Mouse (Mus musculus): ENCODE data around the gene Duox1. TPM values are rescaled to one million over a fixed set of nuclear protein-coding genes. Genes with fewer than 3 reads are reported as not detected.

Gene Duox1
- polyA plus RNA-seq, 1 experiment from 2014 or later = not detected

DNA sequence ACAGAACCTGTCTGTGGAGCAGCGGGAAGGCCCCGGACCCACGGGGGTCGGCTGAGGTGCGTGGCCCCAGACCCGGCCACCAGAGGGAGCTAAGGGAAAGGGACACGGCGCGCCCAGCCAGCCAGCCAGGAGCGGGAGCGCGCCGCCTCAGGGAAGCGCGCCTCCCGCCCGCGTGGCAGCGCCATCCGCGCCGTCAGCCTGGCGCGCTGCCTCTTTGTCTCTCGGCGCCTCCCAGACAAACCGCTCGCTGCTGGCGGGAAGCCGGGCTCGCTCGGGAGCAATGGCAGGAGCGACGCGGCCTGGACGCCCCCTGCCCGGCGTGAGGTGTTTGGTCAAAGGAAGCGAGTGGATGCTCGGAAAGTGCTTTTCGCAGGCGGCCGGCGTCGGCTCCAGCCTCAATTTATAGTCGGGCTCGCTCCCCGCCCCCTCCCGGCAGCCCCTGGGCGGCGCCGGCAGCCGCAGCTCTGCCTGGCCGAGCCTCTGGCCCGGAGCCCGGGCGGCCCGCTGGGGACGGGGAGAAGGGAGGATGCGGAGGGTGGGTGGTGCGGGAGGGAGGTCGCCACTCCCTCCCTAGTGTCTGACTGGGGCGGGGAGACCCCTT, 33.2 kb downstream of the Duox1 start:
- under 1% methylated on average over 47 of the region's 63 CpGs for WGBS
- Histone ChIP-seq H3K27me3 (ENCODE audit: control insufficient read depth, insufficient read depth, low read length) (no peaks in the 10 kb centered on the region), H3K4me1 (ENCODE audit: control insufficient read depth, insufficient read depth, low read length) (peaks cover 22% of the 10 kb centered on the region)

DNA sequence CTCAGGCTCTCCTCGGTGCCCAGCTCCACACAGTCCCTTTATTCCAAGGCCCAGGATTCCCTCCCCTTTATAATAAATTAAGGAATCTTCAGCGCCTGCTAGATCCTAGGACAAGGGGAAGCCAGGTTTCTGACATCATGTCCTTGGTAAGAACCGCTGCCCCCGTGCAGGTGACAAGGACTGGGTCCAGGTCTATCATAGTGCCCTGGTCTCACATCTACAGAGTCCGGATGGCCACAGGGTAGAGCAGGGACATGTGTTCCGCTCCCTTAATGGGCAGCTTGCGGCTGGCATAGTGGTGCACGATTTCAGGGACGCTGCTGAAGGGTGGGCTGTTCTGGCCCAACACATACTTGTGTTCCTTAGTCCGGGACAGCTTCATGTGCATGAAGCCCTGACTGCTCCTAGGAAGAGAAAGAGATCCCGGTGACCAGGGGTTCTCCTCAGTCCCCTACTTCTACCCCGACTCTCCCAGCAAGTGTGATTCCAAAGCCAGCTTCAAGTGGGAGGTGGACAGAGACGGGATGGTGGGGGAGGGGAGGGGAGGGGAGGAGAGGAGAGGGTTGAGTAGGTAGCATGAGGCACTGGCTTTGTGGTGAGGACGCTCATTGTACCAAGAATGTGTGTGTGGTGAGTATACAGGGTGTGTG, 33.8 kb downstream of the Duox1 start:
- Histone ChIP-seq H3K27ac (ENCODE audit: low read depth, low read length) (peak overlapping the region; percentile 98), H3K9ac (ENCODE audit: low read length) (peak overlapping the region; percentile 96), H3K4me3 (ENCODE audit: low read depth, low read length) (peak overlapping the region; percentile 55), H3K27me3 (ENCODE audit: control insufficient read depth, insufficient read depth, low read length) (no peaks in the 10 kb centered on the region), H3K9me3 (ENCODE audit: control insufficient read depth, low read length) (no peaks in the 10 kb centered on the region), H3K36me3 (ENCODE audit: control insufficient read depth, insufficient read depth, low read length) (no peaks in the 10 kb centered on the region), H3K4me2 (peak overlapping the region; percentile 64), H3K4me1 (ENCODE audit: control insufficient read depth, insufficient read depth, low read length) (peaks cover 22% of the 10 kb centered on the region)
- 8% methylated on average over 14 of the region's 14 CpGs for WGBS
- DNase-seq (ENCODE audit: low spot score, missing footprints) = peak; percentile 95
- peak; percentile 55 for ATAC-seq (ENCODE audit: low FRiP score)

More for the DNA sequence above, 33.2 kb downstream of the Duox1 start:
- H3K4me3 ChIP-seq (ENCODE audit: low read depth, low read length) = peak overlapping the region; percentile 55
- H3K36me3 ChIP-seq (ENCODE audit: control insufficient read depth, insufficient read depth, low read length) = no peaks in the 10 kb centered on the region
- H3K9ac ChIP-seq (ENCODE audit: low read length) = peak overlapping the region; percentile 96
- DNase-seq (ENCODE audit: low spot score, missing footprints) (peak; percentile 99), ATAC-seq (ENCODE audit: low FRiP score) (peak; percentile 89)
- peak overlapping the region; percentile 98 for H3K27ac ChIP-seq (ENCODE audit: low read depth, low read length)
- H3K9me3 ChIP-seq (ENCODE audit: control insufficient read depth, low read length) = no peaks in the 10 kb centered on the region
- H3K4me2 ChIP-seq = peak overlapping the region; percentile 64

DNA sequence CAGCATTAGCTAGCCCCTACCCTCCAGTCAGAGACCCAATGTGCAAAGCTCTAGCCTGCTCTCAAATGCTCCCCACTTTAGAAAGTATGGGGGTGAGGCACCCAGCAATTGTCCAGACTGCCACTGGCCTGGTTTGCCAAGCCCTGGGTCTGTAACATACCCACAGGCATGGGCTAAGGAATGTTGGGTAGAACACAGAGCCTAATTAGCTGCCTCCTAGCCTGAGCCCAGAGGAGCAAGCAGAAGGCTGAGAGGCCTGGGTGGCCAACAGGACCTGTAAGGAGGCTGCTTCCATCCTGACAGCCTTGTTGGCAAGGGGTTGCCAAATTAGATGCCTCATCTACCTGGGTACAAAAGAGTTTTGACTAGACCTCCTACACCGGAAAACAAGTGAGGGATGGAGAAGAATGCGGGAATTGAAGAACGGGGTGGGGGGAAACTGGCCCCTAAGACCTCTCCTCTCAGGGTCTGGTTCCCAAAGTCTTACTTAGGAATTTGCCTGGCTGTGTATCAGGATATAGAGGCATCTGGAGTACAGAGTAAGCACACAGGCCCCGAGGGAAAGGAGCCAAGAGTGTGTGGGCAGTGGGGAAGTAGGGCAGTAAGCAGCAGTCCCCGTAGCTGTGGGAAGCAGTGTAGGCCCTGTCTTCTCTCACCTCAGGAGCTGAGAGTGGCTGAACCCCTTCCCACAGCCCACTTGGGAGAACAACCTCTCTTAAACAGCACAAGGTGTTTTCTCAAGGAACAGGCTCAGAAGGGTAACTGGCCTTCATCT, 35.9 kb downstream of the Duox1 start:
- H3K36me3 ChIP-seq (ENCODE audit: control insufficient read depth, insufficient read depth, low read length) = no peaks in the 10 kb centered on the region
- ATAC-seq (ENCODE audit: low FRiP score) = no peak
- whole genome bisulfite sequencing = 84% methylated on average over 5 of the region's 5 CpGs
- H3K27me3 ChIP-seq (ENCODE audit: control insufficient read depth, insufficient read depth, low read length) = no peaks in the 10 kb centered on the region
- H3K9me3 ChIP-seq (ENCODE audit: control insufficient read depth, low read length) = no peaks in the 10 kb centered on the region
- no peak overlapping the region for H3K4me2 ChIP-seq
- H3K27ac ChIP-seq (ENCODE audit: low read depth, low read length) = peak overlapping the region; percentile 25; the same call in 1 of the 2 replicates
- H3K4me1 ChIP-seq (ENCODE audit: control insufficient read depth, insufficient read depth, low read length) = peaks cover 22% of the 10 kb centered on the region
- no peak overlapping the region for H3K9ac ChIP-seq (ENCODE audit: low read length)
- H3K4me3 ChIP-seq (ENCODE audit: low read depth, low read length) = no peak overlapping the region
- DNase-seq (ENCODE audit: low spot score, missing footprints) = no peak

DNA sequence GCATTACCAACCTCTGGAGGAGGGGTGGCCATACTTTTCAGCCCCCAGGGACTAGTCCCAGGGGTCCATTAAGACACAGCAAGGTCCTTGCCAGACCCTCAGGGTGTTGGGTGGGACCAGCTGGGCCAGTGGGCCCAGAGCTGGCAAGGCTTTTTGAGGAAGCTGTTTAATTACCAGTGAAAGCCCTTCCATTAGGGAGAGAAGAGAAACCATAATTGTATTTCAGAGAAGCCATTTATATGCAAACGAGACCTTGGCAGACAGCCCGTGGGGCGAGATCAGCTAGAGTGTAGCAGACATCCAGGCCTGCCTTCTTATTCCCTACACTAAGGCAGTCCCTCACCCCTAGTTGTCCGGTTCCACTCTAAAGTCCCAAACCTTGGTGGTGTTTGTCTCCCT, 36.5 kb downstream of the Duox1 start:
- ATAC-seq (ENCODE audit: low FRiP score) (no peak), DNase-seq (ENCODE audit: low spot score, missing footprints) (no peak)
- H3K36me3 ChIP-seq (ENCODE audit: control insufficient read depth, insufficient read depth, low read length) = peaks cover 2% of the 10 kb centered on the region; the same call in 1 of the 2 replicates
- H3K27ac ChIP-seq (ENCODE audit: low read depth, low read length) = peak overlapping the region; percentile 27; the same call in 1 of the 2 replicates
- no peak overlapping the region for H3K4me2 ChIP-seq
- H3K9ac ChIP-seq (ENCODE audit: low read length) = peak overlapping the region; percentile 5; the same call in 1 of the 2 replicates
- H3K9me3 ChIP-seq (ENCODE audit: control insufficient read depth, low read length) = no peaks in the 10 kb centered on the region
- WGBS = 54% methylated on average over 4 of the region's 4 CpGs
- H3K27me3 ChIP-seq (ENCODE audit: control insufficient read depth, insufficient read depth, low read length) = no peaks in the 10 kb centered on the region
- peaks cover 22% of the 10 kb centered on the region for H3K4me1 ChIP-seq (ENCODE audit: control insufficient read depth, insufficient read depth, low read length)
- H3K4me3 ChIP-seq (ENCODE audit: low read depth, low read length) = no peak overlapping the region

DNA sequence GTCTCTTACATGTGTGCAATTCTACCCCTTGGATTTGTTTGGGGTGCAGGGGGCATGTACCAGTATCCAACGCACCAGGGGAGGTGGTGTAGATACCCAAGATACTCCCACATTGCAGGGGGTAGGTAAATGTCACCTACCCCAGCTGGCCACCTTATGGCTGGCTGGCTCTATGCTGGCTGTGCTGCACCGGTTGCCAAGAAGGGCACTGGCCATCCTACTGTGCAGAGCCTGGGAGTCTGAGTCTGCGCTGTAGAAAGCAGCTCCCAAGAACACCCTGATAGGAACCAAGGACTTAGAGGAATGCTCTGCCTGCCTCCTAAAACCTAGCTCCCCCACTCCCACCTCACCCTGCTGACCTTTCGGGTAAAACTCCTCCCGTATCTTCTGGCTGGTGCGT, 37.5 kb downstream of the Duox1 start:
- no peak overlapping the region for H3K4me3 ChIP-seq (ENCODE audit: low read depth, low read length)
- 87% methylated on average over 6 of the region's 6 CpGs for WGBS
- H3K4me1 ChIP-seq (ENCODE audit: control insufficient read depth, insufficient read depth, low read length) = peaks cover 19% of the 10 kb centered on the region
- no peak for DNase-seq (ENCODE audit: low spot score, missing footprints)
- no peaks in the 10 kb centered on the region for H3K9me3 ChIP-seq (ENCODE audit: control insufficient read depth, low read length)
- H3K27ac ChIP-seq (ENCODE audit: low read depth, low read length) = no peak overlapping the region
- no peak overlapping the region for H3K4me2 ChIP-seq
- H3K9ac ChIP-seq (ENCODE audit: low read length) = no peak overlapping the region
- ATAC-seq (ENCODE audit: low FRiP score) = no peak
- peaks cover 6% of the 10 kb centered on the region; the same call in 1 of the 2 replicates for H3K36me3 ChIP-seq (ENCODE audit: control insufficient read depth, insufficient read depth, low read length)
- H3K27me3 ChIP-seq (ENCODE audit: control insufficient read depth, insufficient read depth, low read length) = no peaks in the 10 kb centered on the region

DNA sequence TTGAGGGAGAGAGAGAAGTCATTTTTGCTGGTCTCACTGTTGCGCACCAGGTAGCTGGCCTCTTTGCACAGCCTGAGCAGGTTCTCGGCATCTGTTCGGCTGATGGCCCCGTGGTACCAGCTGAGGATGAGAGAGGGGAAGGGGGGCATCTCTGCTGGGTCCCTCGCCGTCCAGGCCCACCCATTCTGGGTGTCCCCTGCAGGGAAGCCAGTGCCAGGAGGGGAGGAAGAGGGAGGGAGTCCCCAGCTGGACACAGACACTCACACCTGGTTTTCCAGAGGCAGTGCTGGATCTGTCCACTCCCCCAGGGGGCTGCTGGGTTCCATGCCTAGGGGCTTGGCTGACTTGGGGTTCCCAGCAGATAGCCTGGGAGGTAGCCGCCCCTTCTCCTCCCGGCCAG, 38.3 kb downstream of the Duox1 start:
- no peak overlapping the region for H3K4me3 ChIP-seq (ENCODE audit: low read depth, low read length)
- WGBS = 88% methylated on average over 8 of the region's 8 CpGs
- peaks cover 16% of the 10 kb centered on the region for H3K4me1 ChIP-seq (ENCODE audit: control insufficient read depth, insufficient read depth, low read length)
- no peaks in the 10 kb centered on the region for H3K27me3 ChIP-seq (ENCODE audit: control insufficient read depth, insufficient read depth, low read length)
- peaks cover 6% of the 10 kb centered on the region; the same call in 1 of the 2 replicates for H3K36me3 ChIP-seq (ENCODE audit: control insufficient read depth, insufficient read depth, low read length)
- no peaks in the 10 kb centered on the region for H3K9me3 ChIP-seq (ENCODE audit: control insufficient read depth, low read length)
- no peak overlapping the region for H3K4me2 ChIP-seq
- DNase-seq (ENCODE audit: low spot score, missing footprints) = no peak
- ATAC-seq (ENCODE audit: low FRiP score) = no peak
- peak overlapping the region; percentile 27; the same call in 1 of the 2 replicates for H3K27ac ChIP-seq (ENCODE audit: low read depth, low read length)
- H3K9ac ChIP-seq (ENCODE audit: low read length) = no peak overlapping the region

DNA sequence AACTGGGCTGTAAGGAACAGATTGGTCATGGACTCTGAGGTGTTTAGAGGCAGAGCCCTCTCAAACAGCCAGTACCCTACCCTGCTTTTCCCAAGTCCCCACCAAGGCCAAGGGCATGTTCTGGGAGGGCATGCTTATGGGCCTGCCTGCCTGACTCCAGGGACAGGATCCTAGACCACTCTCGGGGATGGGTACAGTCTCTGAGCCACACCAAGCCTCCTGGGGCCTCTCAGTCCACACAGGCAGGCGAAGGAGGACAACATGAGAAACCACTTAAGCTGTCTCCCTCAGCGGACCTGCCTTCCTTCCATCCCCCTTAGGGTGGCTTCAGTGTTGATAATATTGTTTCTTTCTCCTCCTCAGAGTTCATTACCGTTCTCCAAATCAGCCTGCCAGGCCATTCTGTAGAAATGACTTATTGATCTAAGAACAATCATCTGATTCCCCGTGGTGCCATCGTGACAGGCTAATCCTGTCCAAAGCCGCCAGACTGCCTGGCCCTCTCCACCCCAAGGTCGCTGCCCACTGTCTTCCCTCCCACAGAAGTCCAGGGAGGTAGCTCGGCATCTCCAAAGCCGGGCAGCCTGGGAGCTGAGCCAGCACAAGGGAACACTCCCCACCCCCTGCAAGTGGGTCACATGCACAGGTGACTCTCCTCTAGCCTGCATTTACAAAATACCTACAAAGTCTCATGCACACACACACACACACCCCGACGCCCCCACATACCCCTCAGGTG, 38.9 kb downstream of the Duox1 start:
- 60% methylated on average over 12 of the region's 12 CpGs for WGBS
- ATAC-seq (ENCODE audit: low FRiP score) (no peak; the same call in 1 of the 2 replicates), DNase-seq (ENCODE audit: low spot score, missing footprints) (no peak)
- H3K36me3 ChIP-seq (ENCODE audit: control insufficient read depth, insufficient read depth, low read length) = peaks cover 6% of the 10 kb centered on the region; the same call in 1 of the 2 replicates
- H3K27ac ChIP-seq (ENCODE audit: low read depth, low read length) = peak overlapping the region; percentile 27; the same call in 1 of the 2 replicates
- H3K27me3 ChIP-seq (ENCODE audit: control insufficient read depth, insufficient read depth, low read length) = no peaks in the 10 kb centered on the region
- peak overlapping the region; percentile 3; the same call in 1 of the 2 replicates for H3K9ac ChIP-seq (ENCODE audit: low read length)
- no peaks in the 10 kb centered on the region for H3K9me3 ChIP-seq (ENCODE audit: control insufficient read depth, low read length)
- peaks cover 14% of the 10 kb centered on the region for H3K4me1 ChIP-seq (ENCODE audit: control insufficient read depth, insufficient read depth, low read length)
- no peak overlapping the region for H3K4me2 ChIP-seq
- no peak overlapping the region for H3K4me3 ChIP-seq (ENCODE audit: low read depth, low read length)

DNA sequence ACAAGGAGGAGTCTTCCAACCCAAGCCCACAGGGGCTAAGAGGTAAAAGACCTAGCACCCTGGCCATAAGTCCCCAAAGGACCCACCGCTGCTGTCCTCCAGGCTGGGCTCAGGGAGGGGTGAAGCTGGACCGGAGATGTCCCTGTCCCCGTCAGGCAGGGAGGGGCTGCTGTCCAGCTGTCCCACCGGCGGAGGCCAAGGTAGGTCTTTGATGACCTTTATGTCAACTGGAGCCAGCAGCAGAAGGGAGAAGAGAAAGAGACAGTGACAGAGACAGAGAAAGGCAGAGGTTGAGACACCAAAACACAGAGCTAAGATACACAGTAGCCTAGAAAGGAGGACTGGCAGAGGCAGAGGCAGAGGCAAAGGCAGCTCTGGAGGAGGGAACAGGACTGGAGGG, 39.9 kb downstream of the Duox1 start:
- ATAC-seq (ENCODE audit: low FRiP score) (no peak), DNase-seq (ENCODE audit: low spot score, missing footprints) (no peak)
- H3K36me3 ChIP-seq (ENCODE audit: control insufficient read depth, insufficient read depth, low read length) = peaks cover 6% of the 10 kb centered on the region; the same call in 1 of the 2 replicates
- no peak overlapping the region for H3K4me2 ChIP-seq
- H3K9ac ChIP-seq (ENCODE audit: low read length) = no peak overlapping the region
- 87% methylated on average over 5 of the region's 5 CpGs for WGBS
- no peaks in the 10 kb centered on the region for H3K27me3 ChIP-seq (ENCODE audit: control insufficient read depth, insufficient read depth, low read length)
- no peak overlapping the region for H3K4me3 ChIP-seq (ENCODE audit: low read depth, low read length)
- no peak overlapping the region for H3K27ac ChIP-seq (ENCODE audit: low read depth, low read length)
- no peaks in the 10 kb centered on the region for H3K9me3 ChIP-seq (ENCODE audit: control insufficient read depth, low read length)
- peaks cover 8% of the 10 kb centered on the region; the same call in 1 of the 2 replicates for H3K4me1 ChIP-seq (ENCODE audit: control insufficient read depth, insufficient read depth, low read length)

Measured in midbrain, embryonic 11.5 days (tissue).